Mouse (Mus musculus) liver, embryonic 15.5 days (tissue): Measurements from ENCODE around the gene Ccna2. TPM values are rescaled to one million over a fixed set of nuclear protein-coding genes. Genes with fewer than 3 reads are reported as not detected.

ENCODE experiments used
- polyA plus RNA-seq: library from polyadenylated mRNA; unstranded; fragments of >200 nt; fragmentation: Nextera tagmentation; extraction: Ambion mirVana; gene quantifications from 2 replicates; pipeline ENCODE4 v1.2.1, GENCODE M21; 2015

Gene Ccna2
- polyA plus RNA-seq, 1 experiment from 2014 or later: 253 TPM

Other genes with a start within 250 kb of the Ccna2 start
- gene Anxa5, start 96.3 kb downstream of the Ccna2 start, polyA plus RNA-seq: 76.1 and 91.9 TPM in 2 replicates
- gene 1810062G17Rik, start 96.2 kb downstream of the Ccna2 start, polyA plus RNA-seq: 1.1 and 1.2 TPM in 2 replicates
- not detected in 2 replicates for gene Gm11549, start 50.3 kb downstream of the Ccna2 start, polyA plus RNA-seq
- gene Exosc9, start 19.5 kb downstream of the Ccna2 start, polyA plus RNA-seq: 38.1 and 43.7 TPM in 2 replicates
- 8.8 and 8.9 TPM in 2 replicates for gene Bbs7, start 41.3 kb upstream of the Ccna2 start, polyA plus RNA-seq
- gene Trpc3, start 118.0 kb upstream of the Ccna2 start, polyA plus RNA-seq: 0.26 and 0.55 TPM in 2 replicates